Mouse (Mus musculus) testis, postnatal 10 days (tissue): ENCODE data around the gene Chrnd.

Experiments used
- DNase-seq: peaks from one replicate; pipeline ENCODE4 v3.0.0; 2021; ENCODE audit warnings: low spot score

Chrnd gene

GRCm38 (mm10) chr1:87232197-87232596, 41.8 kb downstream of the Chrnd start:
- DNase-seq = no peak

- no peak for DNase-seq
These were observed 48.6 kb downstream of the Chrnd start for GRCm38 (mm10) chr1:87239056-87239455.

- no peak for DNase-seq
These were observed 52.6 kb downstream of the Chrnd start for GRCm38 (mm10) chr1:87243021-87243420.

- no peak for DNase-seq
These were observed 55.0 kb downstream of the Chrnd start for GRCm38 (mm10) chr1:87245430-87245829.

GRCm38 (mm10) chr1:87245929-87246815, 55.8 kb downstream of the Chrnd start:
- peak; percentile 92 for DNase-seq
